Comparison of ENCODE assay signal across 9 mouse cellular contexts in genomic region chr8:70418954-70419353, GRCm38 (mm10). TPM values are rescaled to one million over a fixed set of nuclear protein-coding genes. Genes with fewer than 3 reads are reported as not detected.
A peak's percentile ranks its signal among the peaks of the same experiment; 100 is the strongest.
DNase-seq lines count a peak whose midpoint lies in the region; ATAC-seq and TF ChIP-seq lines count a peak whose summit lies in the region.
"Had no signal": no experiment of that assay in that cellular context is flagged by ENCODE, and none has a peak within 500 bp of the region (broad histone marks: within the 10 kb centered on the region; RNA-seq: fewer than 3 reads in every experiment).

No protein-coding gene starts in this region.

- H3K27ac ChIP-seq in gastrocnemius, adult 2 months = 0 out of 2 replicates have a peak overlapping the region, but pooled peaks have one; percentile 3
- no peak overlapping the region for H3K27ac ChIP-seq in midbrain, embryonic 15.5 days
- no peak overlapping the region for H3K27ac ChIP-seq in midbrain, embryonic 11.5 days (ENCODE audit: low read depth, low read length)
- H3K27ac ChIP-seq: liver, embryonic 15.5 days had no signal

- no peak overlapping the region for H3K4me3 ChIP-seq in gastrocnemius, adult 2 months
- no peak overlapping the region for H3K4me3 ChIP-seq in midbrain, embryonic 15.5 days
- H3K4me3 ChIP-seq in midbrain, embryonic 11.5 days (ENCODE audit: low read depth, low read length) = no peak overlapping the region
- H3K4me3 ChIP-seq: liver, embryonic 15.5 days had no signal

- intact Hi-C loops in gastrocnemius, adult 2 months (cut with DNase I) = no loop called here

- H3K9me3 ChIP-seq in midbrain, embryonic 15.5 days = no peaks in the 10 kb centered on the region
- no peaks in the 10 kb centered on the region for H3K9me3 ChIP-seq in midbrain, embryonic 11.5 days (ENCODE audit: control insufficient read depth, low read length)
- H3K9me3 ChIP-seq: liver, embryonic 15.5 days had no signal

- H3K27me3 ChIP-seq in midbrain, embryonic 15.5 days (replicated peaks) = no peaks in the 10 kb centered on the region
- H3K27me3 ChIP-seq in midbrain, embryonic 11.5 days (ENCODE audit: control insufficient read depth, insufficient read depth, low read length) = no peaks in the 10 kb centered on the region
- H3K27me3 ChIP-seq: liver, embryonic 15.5 days had no signal

- no peak for TF ChIP-seq CTCF in gastrocnemius, adult 2 months (IDR thresholded peaks at IDR 0.05)

- peaks cover 23% of the 10 kb centered on the region for H3K4me1 ChIP-seq in midbrain, embryonic 15.5 days
- peaks cover 16% of the 10 kb centered on the region for H3K4me1 ChIP-seq in midbrain, embryonic 11.5 days (ENCODE audit: control insufficient read depth, insufficient read depth, low read length)

- DNase-seq in gastrocnemius, adult 2 months = no peak
- DNase-seq in gastrocnemius, adult 18-20 months (ENCODE audit: low spot score) = no peak
- DNase-seq in NIH3T3 (ENCODE audit: low read depth) = peak; percentile 41
- DNase-seq in frontal cortex, postnatal 14 days (ENCODE audit: low spot score in 2 of 2) = peak; percentile 44 to 47
- DNase-seq in layer of hippocampus, adult 9-10 months (ENCODE audit: low spot score) = peak; percentile 49
- DNase-seq in right cerebral cortex, postnatal 36 days (ENCODE audit: low spot score in 2 of 2) = peak; percentile 57 to 66
- DNase-seq in midbrain, embryonic 11.5 days (ENCODE audit: low spot score, missing footprints) = no peak

- H3K36me3 ChIP-seq in midbrain, embryonic 15.5 days (replicated peaks) = no peaks in the 10 kb centered on the region
- H3K36me3 ChIP-seq in midbrain, embryonic 11.5 days (ENCODE audit: control insufficient read depth, insufficient read depth, low read length) = no peaks in the 10 kb centered on the region
- H3K36me3 ChIP-seq: liver, embryonic 15.5 days had no signal

- H3K4me2 ChIP-seq in midbrain, embryonic 15.5 days = no peak overlapping the region
- no peak overlapping the region for H3K4me2 ChIP-seq in midbrain, embryonic 11.5 days
- H3K4me2 ChIP-seq: liver, embryonic 15.5 days had no signal

- 71% methylated on average over 14 of the region's 14 CpGs for WGBS in midbrain, embryonic 15.5 days
- WGBS in midbrain, embryonic 11.5 days = 87% methylated on average over 14 of the region's 14 CpGs

- no peak overlapping the region for H3K9ac ChIP-seq in midbrain, embryonic 15.5 days
- H3K9ac ChIP-seq in midbrain, embryonic 11.5 days (ENCODE audit: low read length) = no peak overlapping the region
- H3K9ac ChIP-seq: liver, embryonic 15.5 days had no signal

- ATAC-seq in midbrain, embryonic 15.5 days (replicated peaks) = no peak
- ATAC-seq in midbrain, embryonic 11.5 days (ENCODE audit: low FRiP score) = no peak

RNA-seq across cellular contexts. Expression of gene Crtc1, which starts 20.4 kb away (rescaled TPM):
- total RNA-seq in gastrocnemius, adult 2 months (2021) = 1 to 10 TPM; 8.9 to 9.5 TPM
- total RNA-seq in gastrocnemius, adult 18-20 months (2021) = 1 to 10 TPM; 7.7 to 8.4 TPM
- polyA plus RNA-seq in midbrain, embryonic 15.5 days (2015; fragmentation: Nextera tagmentation; extraction: Ambion mirVana) = 57.2 and 58.7 TPM in 2 replicates
- 11.8 and 12.9 TPM in 2 replicates for polyA plus RNA-seq in midbrain, embryonic 11.5 days (2014; fragmentation: Nextera tagmentation; extraction: Ambion mirVana)

RNA-seq across cellular contexts. Expression of gene Comp, which starts 45.6 kb away (rescaled TPM):
- 10 to 100 TPM in 1 of 2 experiments, 1 to 10 TPM in 1; 5.5 to 31.2 TPM for total RNA-seq in gastrocnemius, adult 2 months (2021)
- total RNA-seq in gastrocnemius, adult 18-20 months (2021) = 10 to 100 TPM in 1 of 2 experiments, 1 to 10 TPM in 1; 6.9 to 14.9 TPM
- polyA plus RNA-seq in midbrain, embryonic 15.5 days (2015; fragmentation: Nextera tagmentation; extraction: Ambion mirVana) = 0.50 and 0.57 TPM in 2 replicates
- polyA plus RNA-seq in midbrain, embryonic 11.5 days (2014; fragmentation: Nextera tagmentation; extraction: Ambion mirVana) = 0.21 TPM in 1 of 2 replicates, not detected in the other

RNA-seq across cellular contexts. Expression of gene Klhl26, which starts 57.8 kb away (rescaled TPM):
- 1 to 10 TPM; 6.7 to 8.5 TPM for total RNA-seq in gastrocnemius, adult 2 months (2021)
- total RNA-seq in gastrocnemius, adult 18-20 months (2021) = 1 to 10 TPM; 7.7 to 8.3 TPM
- polyA plus RNA-seq in midbrain, embryonic 15.5 days (2015; fragmentation: Nextera tagmentation; extraction: Ambion mirVana) = 31.0 and 31.4 TPM in 2 replicates
- 12.6 and 13.1 TPM in 2 replicates for polyA plus RNA-seq in midbrain, embryonic 11.5 days (2014; fragmentation: Nextera tagmentation; extraction: Ambion mirVana)

Comparison
In these comparisons a context has a peak if more than half of its experiments do, and no peak if none do; other contexts are left out.
1. DNase-seq: peak in NIH3T3 (single experiment), frontal cortex, postnatal 14 days (2 of 2), layer of hippocampus, adult 9-10 months (single experiment) and right cerebral cortex, postnatal 36 days (2 of 2); none in gastrocnemius, adult 2 months (single experiment), gastrocnemius, adult 18-20 months (single experiment) and midbrain, embryonic 11.5 days (single experiment).